Mouse (Mus musculus) thymus, postnatal 25 days (tissue): ENCODE results near the gene Abcg3.
A peak's percentile ranks its signal among the peaks of the same experiment; 100 is the strongest.
"Not testable (repeated sequence)": the region's sequence is repeated elsewhere in the genome, so short reads cannot be mapped to it uniquely, and the experiment has no call there.

Source experiments
- DNase-seq: peaks from one replicate; pipeline ENCODE4 v3.0.0; 2022

Gene Abcg3

DNA sequence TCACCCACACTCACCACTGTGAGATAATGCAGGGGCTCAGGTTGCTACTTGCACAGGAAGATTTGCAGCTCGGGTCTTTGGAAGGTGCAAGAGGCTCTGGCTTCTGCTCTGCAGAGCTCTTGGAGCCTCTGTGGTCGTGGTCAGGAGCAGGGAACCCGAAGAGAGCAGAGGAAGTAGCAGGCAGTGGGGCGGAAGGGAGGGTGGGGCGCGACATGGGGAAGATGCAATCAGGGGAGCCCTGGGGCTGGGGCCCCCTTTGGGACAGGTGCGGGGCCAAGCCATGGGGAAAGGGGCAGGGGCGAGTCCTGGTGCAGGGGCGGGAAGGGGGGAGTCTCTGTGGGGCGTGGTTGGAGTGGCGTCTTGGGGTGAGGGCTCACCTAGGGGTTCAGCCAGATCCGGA lies at the start of gene Abcg3:
TSS of gene Abcg3 (minus strand) at position 184 of the 400 bp plus-strand sequence.
- DNase-seq = peak; percentile 83

DNA sequence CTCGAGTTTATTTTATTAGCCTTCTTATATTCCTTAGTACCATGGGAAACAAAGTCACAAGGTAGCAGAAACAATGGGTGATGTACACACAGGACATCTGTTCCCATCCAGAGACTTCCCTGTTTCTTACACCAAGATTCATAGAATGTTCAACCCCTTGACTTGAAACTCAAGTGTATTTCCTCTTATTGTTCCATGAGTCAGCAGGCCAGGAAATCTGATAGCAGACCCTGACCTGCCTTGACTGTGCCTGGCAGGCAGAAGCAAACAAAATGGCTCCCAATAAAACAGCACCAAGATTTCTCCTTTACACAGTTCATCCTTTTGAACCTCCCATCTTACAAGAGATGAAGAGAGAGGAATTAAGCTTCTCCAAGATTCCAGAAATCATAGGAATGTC lies 30.0 kb upstream of the Abcg3 start:
- no peak for DNase-seq

DNA sequence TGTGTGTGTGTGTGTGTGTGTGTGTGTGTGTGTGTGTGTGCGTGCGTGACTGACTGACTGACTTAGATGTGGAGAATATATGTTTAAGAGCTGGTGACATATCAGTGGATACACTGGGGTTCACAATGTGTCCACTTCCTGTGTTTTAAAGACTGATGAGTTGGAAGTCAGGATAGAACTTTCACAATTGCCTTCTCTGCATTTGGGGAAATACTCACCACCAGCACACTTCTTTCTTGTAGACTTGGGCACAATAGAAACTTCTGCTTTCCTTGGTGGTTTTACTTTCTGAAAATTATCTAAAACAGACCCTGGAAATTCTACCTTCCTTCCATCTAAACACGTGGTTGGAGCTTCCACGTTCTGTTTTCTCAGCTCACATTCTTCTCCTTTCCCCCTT lies 29.1 kb upstream of the Abcg3 start:
- no peak for DNase-seq

DNA sequence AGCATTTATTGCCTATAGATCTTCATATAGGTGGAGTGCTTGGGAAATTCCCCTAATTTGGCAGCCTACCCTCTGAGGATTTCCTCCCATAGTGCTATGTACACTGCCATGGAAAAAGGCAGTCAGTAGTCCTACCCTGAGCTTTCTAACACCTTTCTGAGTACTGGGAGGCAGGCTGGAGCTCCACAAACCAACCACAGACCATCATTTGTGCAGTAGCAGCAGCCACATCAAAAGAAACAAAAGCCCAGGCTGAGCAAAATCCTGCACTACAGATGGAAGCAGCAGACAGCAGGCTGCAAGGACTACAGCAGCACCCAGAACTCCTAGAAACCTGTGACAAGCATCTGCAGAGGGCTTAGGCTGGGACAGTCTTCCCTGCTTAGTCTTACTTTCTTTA lies 27.9 kb upstream of the Abcg3 start:
- DNase-seq = peak; percentile 63

DNA sequence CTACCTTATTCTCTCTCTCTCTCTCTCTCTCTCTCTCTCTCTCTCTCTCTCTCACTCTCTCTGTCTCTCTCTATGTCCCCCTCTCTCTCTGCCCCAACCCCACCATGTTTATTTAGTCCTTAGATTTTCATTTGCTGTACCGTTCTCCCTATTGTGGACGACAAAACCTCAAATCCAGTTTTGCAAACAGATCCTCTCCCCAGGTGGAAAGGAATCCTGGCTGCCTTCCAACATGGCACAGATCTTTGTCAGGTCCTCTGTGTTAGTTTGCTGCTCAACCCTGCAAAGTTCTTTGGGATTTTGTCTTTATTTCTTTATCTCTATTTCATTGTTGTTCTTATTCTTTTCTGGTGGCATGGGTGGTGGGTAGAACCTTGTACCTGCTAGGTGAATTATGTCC lies 6.9 kb upstream of the Abcg3 start:
- DNase-seq = no peak

DNA sequence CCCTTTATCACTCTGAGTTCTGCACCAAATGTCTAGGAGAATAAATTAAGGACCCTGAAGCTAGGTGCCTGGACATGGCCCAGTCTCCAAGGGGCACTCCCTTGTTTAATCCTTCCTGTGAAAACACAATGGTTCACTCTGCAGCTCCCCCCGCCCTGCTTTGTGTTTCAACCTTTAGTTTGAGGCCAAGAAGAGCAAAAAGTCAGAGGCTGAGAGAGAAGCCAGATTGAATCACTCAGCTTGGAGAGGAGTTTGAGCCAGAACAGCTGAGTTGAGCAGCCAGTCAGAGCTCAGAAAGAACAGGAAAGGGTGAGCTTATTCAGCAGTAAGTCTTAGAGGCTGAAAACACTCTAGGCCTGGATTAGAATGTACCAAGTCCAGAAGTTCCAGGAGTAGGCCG lies 5.5 kb upstream of the Abcg3 start:
- no peak for DNase-seq

DNA sequence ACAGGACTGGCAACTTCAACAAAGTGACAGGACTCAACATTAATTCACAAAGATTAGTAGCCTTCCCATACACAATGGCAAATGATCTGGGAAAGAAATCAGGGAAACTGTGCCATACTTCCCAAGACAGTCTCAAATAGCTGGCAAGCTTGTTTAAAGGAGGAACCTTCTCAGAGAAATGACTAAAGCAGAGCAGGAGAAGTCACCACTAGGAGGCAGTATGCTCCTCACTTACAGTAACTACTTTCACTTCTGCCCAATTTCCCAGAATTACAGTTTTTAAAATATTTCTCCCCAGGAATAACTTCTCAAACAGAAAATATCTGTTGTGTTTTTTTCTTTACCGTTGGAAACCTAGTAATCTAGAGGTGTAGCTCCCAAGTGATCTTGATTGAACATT lies 4.2 kb upstream of the Abcg3 start:
- DNase-seq = peak; percentile 60

DNA sequence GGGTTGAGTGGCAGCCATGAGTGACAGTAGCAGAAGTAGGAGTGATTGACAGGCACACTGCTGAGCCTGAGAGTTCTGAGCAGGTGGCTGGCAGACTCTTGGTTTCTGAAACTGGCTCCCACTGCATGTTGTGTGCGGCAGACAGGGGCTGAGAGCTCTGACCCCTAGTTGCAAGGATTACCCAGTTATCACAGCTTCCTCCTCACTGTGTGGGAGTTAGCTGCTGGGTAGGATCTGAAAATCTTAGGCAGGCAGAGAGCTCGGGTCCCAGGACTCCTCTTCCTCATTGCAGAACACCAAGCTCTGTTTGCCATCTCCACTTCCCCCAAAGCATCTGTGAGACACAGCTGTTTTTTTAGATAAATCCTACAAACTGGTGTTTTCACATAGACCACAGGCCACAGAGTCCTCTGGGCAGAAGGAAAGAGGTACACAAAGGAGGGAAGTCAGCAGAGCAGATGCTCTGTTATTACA lies 3.4 kb downstream of the Abcg3 start:
- peak; percentile 50 for DNase-seq

DNA sequence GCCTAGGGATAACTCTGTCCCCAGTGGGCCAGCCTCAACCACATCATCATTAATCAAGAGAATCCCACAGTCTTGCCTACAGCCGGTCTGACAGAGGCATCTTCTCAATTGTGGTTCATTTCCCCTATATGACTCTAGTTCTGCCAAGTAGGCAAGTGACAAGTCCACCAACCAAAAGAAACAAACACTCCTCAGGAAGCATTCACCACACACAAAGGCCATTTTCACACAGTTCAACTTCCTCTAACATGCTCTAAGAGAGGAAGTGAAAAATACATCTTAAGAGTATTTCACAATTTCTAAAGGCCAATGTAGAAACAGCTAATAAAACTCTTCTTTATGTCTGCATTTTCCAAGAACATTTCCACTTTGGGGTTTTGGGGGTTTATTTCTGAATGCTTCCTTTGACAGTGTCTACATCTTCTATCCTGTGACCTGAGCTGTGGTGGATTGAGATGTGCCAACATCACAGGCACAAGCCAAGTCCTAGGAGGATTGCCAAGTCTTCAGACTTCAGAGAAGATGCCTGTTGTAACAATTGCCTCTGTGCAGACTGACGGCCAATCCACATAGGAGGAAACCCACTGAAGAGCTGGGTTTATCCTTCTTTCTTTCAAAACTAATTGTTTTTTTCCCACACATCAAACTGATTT lies 24.3 kb downstream of the Abcg3 start:
- no peak for DNase-seq

DNA sequence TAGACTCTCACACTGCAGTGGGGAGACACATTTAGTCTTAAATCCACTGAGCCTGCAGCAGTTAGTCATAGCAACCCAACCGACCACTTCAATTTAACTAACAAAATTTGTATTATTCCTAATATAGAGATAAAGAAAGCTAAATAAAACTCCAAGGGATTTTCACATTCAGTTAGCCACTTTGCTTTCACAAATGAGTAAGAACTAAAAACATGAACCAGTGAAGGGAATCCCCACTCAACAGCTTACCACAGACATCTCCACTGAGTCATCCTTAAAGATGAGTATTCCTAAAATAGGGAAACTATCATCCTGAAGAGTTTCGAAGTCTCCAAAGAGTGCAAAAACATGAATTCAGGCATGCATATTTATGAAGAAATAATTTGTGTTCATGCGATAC lies 27.3 kb downstream of the Abcg3 start:
- DNase-seq = no peak

DNA sequence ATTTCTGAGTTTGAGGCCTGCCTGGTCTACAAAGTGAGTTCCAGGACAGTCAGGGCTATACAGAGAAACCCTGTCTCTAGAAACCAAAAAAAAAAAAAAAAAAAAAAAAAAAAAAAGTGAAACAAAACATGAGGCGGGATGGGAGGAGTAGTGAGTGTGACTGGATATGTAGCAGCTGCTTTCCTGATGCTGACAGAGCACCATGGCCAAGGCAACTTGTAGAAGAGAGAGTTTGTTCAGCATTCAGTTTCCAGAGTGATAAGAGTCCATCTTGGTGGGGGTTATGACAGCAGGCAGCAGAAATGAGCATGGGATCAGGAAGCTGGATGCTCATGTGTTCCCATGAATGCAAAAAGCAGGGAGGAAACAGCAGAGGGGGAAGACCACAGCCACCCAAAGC lies 35.6 kb downstream of the Abcg3 start:
- DNase-seq = no peak

DNA sequence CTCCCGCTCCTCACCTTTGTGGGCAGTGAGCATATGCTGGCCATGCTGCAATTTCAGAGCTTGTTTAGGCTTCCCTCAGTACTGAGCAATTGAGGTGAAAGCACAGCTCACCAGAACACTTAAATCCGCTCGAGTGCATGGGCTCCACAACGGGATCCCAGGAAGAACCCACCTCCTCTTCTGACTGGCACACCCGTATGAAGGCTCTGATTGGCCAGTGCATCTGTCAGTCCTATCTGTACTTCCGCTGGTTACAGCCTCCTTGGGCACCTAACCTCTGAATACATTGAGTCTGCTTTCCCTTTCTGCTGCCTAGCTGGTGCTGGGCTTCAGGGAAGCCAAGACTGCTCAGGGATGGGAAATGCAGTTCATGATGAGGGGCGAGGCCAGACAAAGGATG lies 48.4 kb downstream of the Abcg3 start:
- no peak for DNase-seq

DNA sequence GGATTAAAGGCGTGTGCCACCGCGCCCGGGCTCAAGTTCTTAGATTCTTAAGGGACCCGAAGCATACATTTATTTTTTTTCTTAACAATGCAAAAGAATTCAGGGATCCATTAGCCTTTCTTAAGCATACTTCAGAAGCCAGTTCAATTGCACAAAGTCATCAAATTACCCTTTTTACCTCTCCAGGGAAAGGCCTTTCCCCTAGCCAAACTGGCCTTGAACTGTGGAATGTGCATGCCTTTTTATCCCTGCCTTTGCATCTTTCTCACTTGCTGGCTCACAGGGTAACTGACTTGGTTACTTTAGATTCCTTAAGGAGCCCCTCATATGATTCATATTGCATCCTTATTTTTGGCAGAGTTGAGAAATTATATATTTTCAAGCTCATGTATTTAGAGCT lies 76.0 kb downstream of the Abcg3 start:
- DNase-seq = not testable (repeated sequence)
